Mouse (Mus musculus) limb, embryonic 15.5 days (tissue): ENCODE measurements around the gene Sel1l2. TPM values are rescaled to one million over a fixed set of nuclear protein-coding genes. Genes with fewer than 3 reads are reported as not detected.

Source experiments
- ATAC-seq: fragments of 200-750 bp; cut with Nextera tagmentation; 2 replicates; pipeline ENCODE4 v1.8.0; 2017; ENCODE audit warnings: low read depth, moderate TSS enrichment; ENCODE audit not compliant: insufficient number of reproducible peaks, low FRiP score, low TSS enrichment
- H3K27ac ChIP-seq: fragments of 300-500 bp; sonication (generic); 2 replicates; pipeline ENCODE4 v1.5.1; 2015; ENCODE audit warnings: moderate library complexity, mild to moderate bottlenecking, inconsistent platforms
- H3K27me3 ChIP-seq: fragments of 300-500 bp; sonication (generic); 2 replicates; pipeline ENCODE4 v1.6.1; 2015; ENCODE audit warnings: inconsistent platforms
- H3K36me3 ChIP-seq: fragments of 300-500 bp; sonication (generic); 2 replicates; pipeline ENCODE4 v1.6.1; 2015; ENCODE audit warnings: inconsistent platforms
- H3K4me1 ChIP-seq: fragments of 300-500 bp; sonication (generic); 2 replicates; pipeline ENCODE4 v1.6.1; 2015; ENCODE audit warnings: inconsistent platforms
- H3K4me2 ChIP-seq: fragments of 300-500 bp; sonication (generic); 2 replicates; pipeline ENCODE4 v1.6.1; 2015; ENCODE audit warnings: mild to moderate bottlenecking, inconsistent platforms
- H3K4me3 ChIP-seq: fragments of 300-500 bp; sonication (generic); 2 replicates; pipeline ENCODE4 v1.5.1; 2015; ENCODE audit warnings: mild to moderate bottlenecking, inconsistent platforms
- H3K9ac ChIP-seq: fragments of 300-500 bp; sonication (generic); 2 replicates; pipeline ENCODE4 v1.6.1; 2015; ENCODE audit warnings: inconsistent platforms
- H3K9me3 ChIP-seq: fragments of 300-500 bp; sonication (generic); 2 replicates; pipeline ENCODE4 v1.6.1; 2016; ENCODE audit warnings: inconsistent platforms
- WGBS: fragments of 180-500 bp; shearing (Covaris S2); methylation state at CpG from one replicate; pipeline ENCODE4 v1.1.7; 2015; 5-methylcytosine and 5-hydroxymethylcytosine counted together
- polyA plus RNA-seq: library from polyadenylated mRNA; unstranded; fragments of >200 nt; fragmentation: Nextera tagmentation; extraction: Ambion mirVana; gene quantifications from 2 replicates; pipeline ENCODE4 v1.2.1, GENCODE M21; 2015

Gene Sel1l2
- polyA plus RNA-seq, 1 experiment from 2014 or later: not detected

- Histone ChIP-seq H3K4me1 (no peaks in the 10 kb centered on the region), H3K4me2 (no peak overlapping the region), H3K9ac (no peak overlapping the region), H3K36me3 (no peaks in the 10 kb centered on the region), H3K4me3 (no peak overlapping the region), H3K27me3 (no peaks in the 10 kb centered on the region), H3K27ac (no peak overlapping the region), H3K9me3 (no peaks in the 10 kb centered on the region)
- no peak for ATAC-seq
- WGBS: 81% methylated on average over 2 of the region's 2 CpGs
Measured at GRCm38 (mm10) chr2:140293820-140294219, 95.7 kb downstream of the Sel1l2 start.

DNA sequence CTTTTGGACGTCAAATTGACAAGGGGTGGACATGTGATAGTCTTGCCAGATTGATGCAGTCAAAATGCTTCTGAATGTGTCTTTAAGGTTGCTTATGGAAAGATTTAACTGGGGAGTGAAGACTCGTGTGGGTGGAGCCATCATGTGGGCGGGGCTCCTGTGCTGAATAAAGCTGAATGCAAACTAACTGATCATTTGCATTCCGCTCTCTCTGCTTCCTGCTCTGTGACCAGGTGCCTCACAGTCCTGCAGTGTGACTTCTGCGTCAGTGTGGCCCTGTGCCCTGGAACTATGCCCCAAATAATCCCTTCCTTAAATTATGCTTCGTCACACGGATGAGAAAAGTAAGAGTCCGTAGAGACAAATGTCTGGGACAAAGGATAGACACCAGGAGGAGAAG is 108.7 kb downstream of the Sel1l2 start:
- Histone ChIP-seq H3K27ac (no peak overlapping the region), H3K27me3 (no peaks in the 10 kb centered on the region), H3K9me3 (no peaks in the 10 kb centered on the region), H3K4me2 (no peak overlapping the region), H3K4me3 (no peak overlapping the region), H3K36me3 (no peaks in the 10 kb centered on the region), H3K4me1 (no peaks in the 10 kb centered on the region), H3K9ac (no peak overlapping the region)
- WGBS: 60% methylated on average over 8 of the region's 8 CpGs
- no peak for ATAC-seq

DNA sequence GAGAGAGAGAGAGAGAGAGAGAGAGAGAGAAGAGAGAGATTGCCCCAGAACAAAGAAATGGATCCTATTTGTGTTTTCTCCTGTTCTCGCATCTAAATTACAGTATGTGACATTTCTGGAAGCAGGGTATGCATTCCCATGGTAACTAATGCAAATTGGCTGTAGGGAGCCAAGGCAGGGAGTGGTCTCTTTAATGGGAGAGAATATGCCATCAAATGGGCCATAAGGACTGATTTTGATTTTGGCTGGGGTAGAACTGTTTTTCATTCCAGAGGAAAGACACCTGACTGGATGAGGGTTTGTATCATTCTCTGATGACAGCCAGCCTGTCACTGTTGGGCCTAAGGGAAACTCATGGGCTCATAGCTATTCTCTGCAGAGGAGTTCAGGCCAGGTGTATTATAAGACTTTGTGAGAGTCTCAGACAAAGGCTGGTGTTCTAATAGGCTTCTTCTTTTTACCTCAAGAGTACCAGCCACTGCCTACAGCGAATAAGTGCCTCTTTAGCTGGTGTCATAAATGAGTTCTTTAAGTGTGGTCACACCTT is 133.8 kb downstream of the Sel1l2 start:
- Histone ChIP-seq H3K4me2 (no peak overlapping the region), H3K9me3 (no peaks in the 10 kb centered on the region), H3K4me3 (no peak overlapping the region), H3K4me1 (no peaks in the 10 kb centered on the region), H3K27ac (no peak overlapping the region), H3K36me3 (no peaks in the 10 kb centered on the region), H3K9ac (no peak overlapping the region), H3K27me3 (no peaks in the 10 kb centered on the region)
- 85% methylated on average over 2 of the region's 2 CpGs for WGBS
- ATAC-seq: no peak

DNA sequence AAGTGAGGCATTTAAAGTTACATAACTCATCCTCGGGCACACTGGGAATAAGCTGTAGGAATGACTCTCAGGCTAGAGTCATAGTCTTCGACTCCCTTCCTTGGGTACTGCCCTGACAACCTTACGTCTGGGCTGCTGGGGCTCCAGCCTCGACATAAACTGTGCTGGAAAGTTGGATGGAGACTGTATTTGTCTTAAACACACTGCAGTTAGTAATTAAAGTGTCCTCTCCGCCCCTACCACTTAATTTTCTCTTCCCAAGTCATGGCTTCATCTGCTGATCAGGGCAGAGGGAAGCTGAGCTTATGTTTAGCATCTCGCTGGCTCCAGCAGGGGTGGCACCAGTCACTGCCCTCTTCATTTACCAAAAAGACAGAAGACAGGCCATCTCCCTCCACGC is 135.2 kb downstream of the Sel1l2 start:
- no peak for ATAC-seq
- WGBS: 75% methylated on average over 7 of the region's 7 CpGs
- Histone ChIP-seq H3K4me1 (no peaks in the 10 kb centered on the region), H3K9ac (no peak overlapping the region), H3K4me2 (no peak overlapping the region), H3K4me3 (no peak overlapping the region), H3K9me3 (no peaks in the 10 kb centered on the region), H3K27me3 (no peaks in the 10 kb centered on the region), H3K36me3 (no peaks in the 10 kb centered on the region), H3K27ac (no peak overlapping the region)

GRCm38 (mm10) chr2:140243105-140243504 is 146.4 kb downstream of the Sel1l2 start:
- no peak overlapping the region for H3K4me3 ChIP-seq
- no peaks in the 10 kb centered on the region for H3K9me3 ChIP-seq
- no peaks in the 10 kb centered on the region for H3K36me3 ChIP-seq
- no peak overlapping the region for H3K4me2 ChIP-seq
- no peak for ATAC-seq
- H3K27me3 ChIP-seq: no peaks in the 10 kb centered on the region
- 87% methylated on average over 5 of the region's 5 CpGs for WGBS
- no peak overlapping the region for H3K9ac ChIP-seq
- H3K4me1 ChIP-seq: no peaks in the 10 kb centered on the region
- H3K27ac ChIP-seq: no peak overlapping the region

GRCm38 (mm10) chr2:140242398-140242797 is 147.1 kb downstream of the Sel1l2 start:
- no peak overlapping the region for H3K4me2 ChIP-seq
- no peaks in the 10 kb centered on the region for H3K36me3 ChIP-seq
- H3K9ac ChIP-seq: no peak overlapping the region
- H3K4me3 ChIP-seq: no peak overlapping the region
- 80% methylated on average over 5 of the region's 5 CpGs for WGBS
- H3K9me3 ChIP-seq: no peaks in the 10 kb centered on the region
- no peak overlapping the region for H3K27ac ChIP-seq
- no peaks in the 10 kb centered on the region for H3K4me1 ChIP-seq
- ATAC-seq: no peak
- no peaks in the 10 kb centered on the region for H3K27me3 ChIP-seq

- no peaks in the 10 kb centered on the region for H3K9me3 ChIP-seq
- WGBS: 64% methylated on average over 6 of the region's 6 CpGs
- H3K36me3 ChIP-seq: no peaks in the 10 kb centered on the region
- no peak overlapping the region for H3K4me3 ChIP-seq
- H3K27me3 ChIP-seq: no peaks in the 10 kb centered on the region
- H3K27ac ChIP-seq: no peak overlapping the region
- no peak overlapping the region for H3K9ac ChIP-seq
- ATAC-seq: no peak
- no peaks in the 10 kb centered on the region for H3K4me1 ChIP-seq
- H3K4me2 ChIP-seq: no peak overlapping the region
Measured at GRCm38 (mm10) chr2:140237245-140237644, 152.3 kb downstream of the Sel1l2 start.

GRCm38 (mm10) chr2:140230295-140230694 is 159.2 kb downstream of the Sel1l2 start:
- H3K27me3 ChIP-seq: no peaks in the 10 kb centered on the region
- H3K9ac ChIP-seq: no peak overlapping the region
- H3K9me3 ChIP-seq: no peaks in the 10 kb centered on the region
- H3K4me1 ChIP-seq: no peaks in the 10 kb centered on the region
- no peak overlapping the region for H3K4me3 ChIP-seq
- H3K36me3 ChIP-seq: no peaks in the 10 kb centered on the region
- ATAC-seq: no peak
- WGBS: 51% methylated on average over 1 of the region's 1 CpGs
- H3K27ac ChIP-seq: no peak overlapping the region
- H3K4me2 ChIP-seq: no peak overlapping the region

DNA sequence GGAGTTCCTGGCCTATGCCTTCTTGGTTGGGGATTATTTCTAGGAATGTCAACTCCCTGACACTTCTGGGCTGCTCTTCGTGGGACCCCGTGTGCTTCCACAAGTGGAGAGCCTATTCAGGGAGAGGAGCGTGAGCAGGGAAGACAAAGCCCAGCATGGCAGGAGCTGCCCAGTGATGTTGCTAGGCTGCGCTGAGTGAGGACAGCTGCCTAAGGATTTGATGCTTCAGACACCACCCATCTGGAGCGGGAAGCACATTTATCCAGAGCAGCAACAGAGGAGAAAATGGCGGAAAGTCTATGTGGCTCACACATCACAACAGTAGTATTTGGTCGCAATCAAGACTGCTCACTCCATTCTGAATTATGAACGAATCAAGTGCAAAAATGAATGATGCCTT is 169.2 kb downstream of the Sel1l2 start:
- Histone ChIP-seq H3K27ac (no peak overlapping the region), H3K4me3 (no peak overlapping the region), H3K4me1 (no peaks in the 10 kb centered on the region), H3K4me2 (no peak overlapping the region), H3K36me3 (no peaks in the 10 kb centered on the region), H3K9ac (no peak overlapping the region), H3K9me3 (no peaks in the 10 kb centered on the region), H3K27me3 (no peaks in the 10 kb centered on the region)
- 81% methylated on average over 8 of the region's 8 CpGs for WGBS
- ATAC-seq: no peak

DNA sequence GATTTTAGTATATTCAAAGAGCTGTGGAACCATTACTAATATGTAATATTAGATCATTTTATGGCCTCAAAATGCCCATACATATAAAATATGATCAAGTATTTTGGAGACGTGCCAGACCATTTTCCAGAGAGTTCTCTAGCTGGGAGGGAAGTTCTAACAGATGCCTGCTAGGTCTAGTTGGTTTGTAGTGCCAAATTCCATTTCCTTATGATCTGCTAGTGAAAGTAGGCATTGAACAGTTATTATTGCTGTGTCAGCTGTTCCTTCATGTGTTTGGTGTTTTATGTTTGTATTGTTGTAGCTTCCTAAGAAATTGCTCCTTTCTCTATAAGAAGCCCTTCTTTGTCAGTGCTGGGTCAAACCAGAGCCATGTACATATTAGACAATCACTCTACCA is 173.5 kb downstream of the Sel1l2 start:
- no peak for ATAC-seq
- no peaks in the 10 kb centered on the region for H3K4me1 ChIP-seq
- H3K9ac ChIP-seq: no peak overlapping the region
- H3K4me3 ChIP-seq: no peak overlapping the region
- H3K27me3 ChIP-seq: no peaks in the 10 kb centered on the region
- no peak overlapping the region for H3K27ac ChIP-seq
- 39% methylated on average over 1 of the region's 1 CpGs for WGBS
- no peak overlapping the region for H3K4me2 ChIP-seq
- H3K36me3 ChIP-seq: no peaks in the 10 kb centered on the region
- no peaks in the 10 kb centered on the region for H3K9me3 ChIP-seq

GRCm38 (mm10) chr2:140215415-140215814 is 174.1 kb downstream of the Sel1l2 start:
- Histone ChIP-seq H3K4me3 (no peak overlapping the region), H3K9me3 (no peaks in the 10 kb centered on the region), H3K27ac (no peak overlapping the region), H3K4me2 (no peak overlapping the region), H3K9ac (no peak overlapping the region), H3K27me3 (no peaks in the 10 kb centered on the region), H3K36me3 (no peaks in the 10 kb centered on the region), H3K4me1 (no peaks in the 10 kb centered on the region)
- ATAC-seq: no peak
- 50% methylated on average over 2 of the region's 2 CpGs for WGBS

GRCm38 (mm10) chr2:140214519-140215027 is 174.9 kb downstream of the Sel1l2 start:
- H3K4me2 ChIP-seq: no peak overlapping the region
- no peak overlapping the region for H3K4me3 ChIP-seq
- H3K9me3 ChIP-seq: no peaks in the 10 kb centered on the region
- no peaks in the 10 kb centered on the region for H3K36me3 ChIP-seq
- no peak overlapping the region for H3K27ac ChIP-seq
- WGBS: 95% methylated on average over 4 of the region's 4 CpGs
- ATAC-seq: no peak
- H3K4me1 ChIP-seq: no peaks in the 10 kb centered on the region
- H3K9ac ChIP-seq: no peak overlapping the region
- no peaks in the 10 kb centered on the region for H3K27me3 ChIP-seq

DNA sequence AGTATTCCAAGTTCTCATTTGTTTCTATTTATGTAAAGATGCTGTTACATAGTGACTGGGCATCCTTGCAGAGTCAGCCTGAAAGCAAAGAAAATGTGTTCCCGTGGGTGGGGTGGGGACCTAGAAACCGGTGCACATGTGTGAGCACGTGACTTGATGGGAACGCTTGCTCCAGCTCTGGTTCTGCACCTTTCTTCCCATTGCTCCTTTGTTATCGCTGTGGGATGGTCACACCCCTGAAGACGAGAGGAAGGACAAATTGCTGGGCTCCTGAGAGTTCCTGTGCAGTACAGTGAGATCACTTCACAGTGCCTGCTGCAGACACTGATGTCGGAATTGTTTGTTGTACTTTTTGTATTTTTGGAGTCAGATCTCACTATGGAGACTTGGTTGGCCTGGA is 185.8 kb downstream of the Sel1l2 start:
- no peak overlapping the region for H3K27ac ChIP-seq
- 93% methylated on average over 7 of the region's 7 CpGs for WGBS
- H3K4me1 ChIP-seq: no peaks in the 10 kb centered on the region
- H3K9me3 ChIP-seq: no peaks in the 10 kb centered on the region
- no peak overlapping the region for H3K4me3 ChIP-seq
- no peak overlapping the region for H3K4me2 ChIP-seq
- H3K36me3 ChIP-seq: peaks cover 44% of the 10 kb centered on the region
- H3K9ac ChIP-seq: no peak overlapping the region
- ATAC-seq: no peak
- H3K27me3 ChIP-seq: no peaks in the 10 kb centered on the region
